Mouse (Mus musculus): ENCODE measurements around the gene Atp2b1. TPM values are rescaled to one million over a fixed set of nuclear protein-coding genes. Genes with fewer than 3 reads are reported as not detected.

Gene Atp2b1
- polyA plus RNA-seq, 1 experiment, result 14.9 TPM

DNA sequence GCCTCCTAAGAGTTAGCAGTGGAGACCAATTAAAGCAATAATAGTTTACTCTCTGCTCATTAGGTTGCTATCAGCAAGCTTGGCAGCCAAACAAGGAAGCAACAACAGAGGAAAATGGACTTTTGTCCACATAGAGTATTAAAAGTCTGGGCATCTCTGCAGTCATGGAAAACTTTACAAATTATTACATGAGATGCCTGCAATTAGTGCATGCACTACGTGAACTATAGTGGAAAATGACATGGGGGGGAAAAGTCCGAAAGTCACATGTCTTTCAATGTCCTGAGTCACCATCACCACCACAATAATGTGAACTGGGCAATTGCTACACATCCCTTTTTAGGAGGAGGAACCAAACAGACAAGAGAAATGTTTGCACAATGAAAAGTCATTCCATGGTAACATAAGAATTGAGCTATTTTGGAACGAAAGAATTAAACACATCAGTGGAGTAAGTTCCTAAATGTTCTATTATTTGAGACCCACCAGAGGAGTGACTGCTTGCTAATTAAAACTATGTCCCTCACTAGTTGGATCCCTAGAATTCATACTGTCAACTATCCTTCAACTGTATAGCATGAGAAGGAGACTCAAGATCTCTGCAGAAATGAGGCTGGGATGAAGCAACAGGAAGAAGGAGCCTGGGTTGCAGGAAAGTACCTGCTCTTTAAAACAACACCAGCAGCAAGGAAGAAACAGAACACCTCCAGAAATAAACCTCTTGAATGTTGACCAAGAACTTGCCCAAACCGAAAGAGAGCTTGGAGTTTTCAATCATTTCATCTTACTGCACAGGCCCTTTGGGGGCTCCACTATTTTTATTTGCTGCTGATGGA, 16.1 kb upstream of the Atp2b1 start:
- no peaks in the 10 kb centered on the region for H3K4me1 ChIP-seq (ENCODE audit: control insufficient read depth, insufficient read depth, insufficient read length, low read length)
- no peak overlapping the region for H3K4me3 ChIP-seq (ENCODE audit: insufficient read depth, low read depth, low read length)

GRCm38 (mm10) chr10:98901533-98901932, 12.7 kb upstream of the Atp2b1 start:
- Histone ChIP-seq H3K27ac (replicated peaks; ENCODE audit: low read depth, low read length) (no peak overlapping the region), H3K4me3 (ENCODE audit: insufficient read depth, low read depth, low read length) (no peak overlapping the region), H3K4me1 (ENCODE audit: control insufficient read depth, insufficient read depth, insufficient read length, low read length) (no peaks in the 10 kb centered on the region)

More for the DNA sequence above, 16.1 kb upstream of the Atp2b1 start:
- H3K27ac ChIP-seq (replicated peaks; ENCODE audit: low read depth, low read length), result no peak overlapping the region

GRCm38 (mm10) chr10:98905987-98906386, 8.2 kb upstream of the Atp2b1 start:
- Histone ChIP-seq H3K4me1 (ENCODE audit: control insufficient read depth, insufficient read depth, insufficient read length, low read length) (no peaks in the 10 kb centered on the region), H3K27ac (replicated peaks; ENCODE audit: low read depth, low read length) (no peak overlapping the region), H3K4me3 (ENCODE audit: insufficient read depth, low read depth, low read length) (no peak overlapping the region)

- no peak overlapping the region for H3K4me3 ChIP-seq (ENCODE audit: insufficient read depth, low read depth, low read length)
- no peaks in the 10 kb centered on the region for H3K4me1 ChIP-seq (ENCODE audit: control insufficient read depth, insufficient read depth, insufficient read length, low read length)
- no peak overlapping the region for H3K27ac ChIP-seq (replicated peaks; ENCODE audit: low read depth, low read length)
These were observed 7.2 kb upstream of the Atp2b1 start for GRCm38 (mm10) chr10:98906941-98907549.

- Histone ChIP-seq H3K4me1 (ENCODE audit: control insufficient read depth, insufficient read depth, insufficient read length, low read length) (no peaks in the 10 kb centered on the region), H3K4me3 (ENCODE audit: insufficient read depth, low read depth, low read length) (peak overlapping the region; percentile 83), H3K27ac (replicated peaks; ENCODE audit: low read depth, low read length) (peak overlapping the region; percentile 96)
These were observed 621 bp upstream of the Atp2b1 start for GRCm38 (mm10) chr10:98913610-98913960.

DNA sequence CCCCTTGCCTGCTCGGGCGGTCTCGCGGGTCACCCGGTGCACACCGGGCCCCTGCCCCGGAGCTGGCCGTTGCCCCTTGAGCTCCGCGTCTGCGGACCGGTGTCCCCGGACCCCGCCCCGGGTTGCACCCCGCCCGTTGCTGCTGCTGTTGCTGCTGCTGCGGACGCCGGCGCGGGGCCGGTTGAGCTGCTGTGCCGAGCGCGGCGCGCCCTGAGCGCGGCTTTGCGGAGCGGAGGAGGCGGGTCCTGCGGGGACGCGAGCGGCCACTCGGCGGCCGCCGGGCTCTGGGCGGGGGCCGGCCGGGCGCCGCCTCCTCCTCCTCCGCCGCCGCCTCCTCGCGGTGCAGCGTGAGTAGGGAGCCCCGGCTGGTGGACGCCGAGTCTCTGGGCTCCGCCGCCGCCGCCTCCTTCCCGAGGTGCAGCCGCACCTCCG, 620 bp downstream of the Atp2b1 start:
- Histone ChIP-seq H3K4me3 (ENCODE audit: insufficient read depth, low read depth, low read length) (peak overlapping the region; percentile 99), H3K27ac (replicated peaks; ENCODE audit: low read depth, low read length) (peak overlapping the region; percentile 93), H3K4me1 (ENCODE audit: control insufficient read depth, insufficient read depth, insufficient read length, low read length) (no peaks in the 10 kb centered on the region)

DNA sequence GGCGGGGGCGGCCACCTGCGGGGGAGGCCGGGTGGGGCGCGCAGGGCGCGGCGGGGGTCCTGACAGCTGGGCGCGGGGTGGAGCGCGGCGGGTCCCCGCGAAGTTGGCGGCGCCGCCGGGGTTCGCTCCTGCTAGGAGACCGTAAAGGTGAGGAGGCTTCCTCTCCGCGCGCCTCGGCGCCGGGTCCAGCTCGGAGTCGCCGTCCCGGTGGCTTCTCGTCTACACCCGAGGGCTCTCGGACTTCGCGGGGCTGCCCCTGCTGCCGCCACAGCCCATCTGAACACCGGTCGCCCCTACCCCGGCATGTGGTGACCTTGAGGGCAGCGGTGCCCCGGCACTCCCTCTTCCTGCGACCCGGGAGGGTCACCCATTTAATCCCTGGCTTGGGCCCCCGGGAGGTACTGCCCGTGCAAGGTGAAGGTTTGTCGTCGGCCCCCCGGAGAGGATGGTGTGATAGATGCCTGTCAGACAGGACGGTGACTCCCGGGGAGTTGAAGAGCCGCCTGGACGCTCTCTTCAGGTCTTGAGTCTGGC, 1.3 kb downstream of the Atp2b1 start:
- H3K4me1 ChIP-seq (ENCODE audit: control insufficient read depth, insufficient read depth, insufficient read length, low read length), result no peaks in the 10 kb centered on the region
- H3K4me3 ChIP-seq (ENCODE audit: insufficient read depth, low read depth, low read length), result peak overlapping the region; percentile 99
- H3K27ac ChIP-seq (replicated peaks; ENCODE audit: low read depth, low read length), result peak overlapping the region; percentile 77; the same call in 1 of the 2 replicates

- Histone ChIP-seq H3K4me3 (ENCODE audit: insufficient read depth, low read depth, low read length) (peak overlapping the region; percentile 99), H3K27ac (replicated peaks; ENCODE audit: low read depth, low read length) (no peak overlapping the region), H3K4me1 (ENCODE audit: control insufficient read depth, insufficient read depth, insufficient read length, low read length) (no peaks in the 10 kb centered on the region)
These were observed 2.0 kb downstream of the Atp2b1 start for GRCm38 (mm10) chr10:98916011-98916780.

- Histone ChIP-seq H3K27ac (replicated peaks; ENCODE audit: low read depth, low read length) (no peak overlapping the region), H3K4me3 (ENCODE audit: insufficient read depth, low read depth, low read length) (peak overlapping the region; percentile 99; the same call in 1 of the 2 replicates), H3K4me1 (ENCODE audit: control insufficient read depth, insufficient read depth, insufficient read length, low read length) (no peaks in the 10 kb centered on the region)
These were observed 2.7 kb downstream of the Atp2b1 start for GRCm38 (mm10) chr10:98916781-98917340.

GRCm38 (mm10) chr10:98925081-98925480, 10.9 kb downstream of the Atp2b1 start:
- Histone ChIP-seq H3K4me3 (ENCODE audit: insufficient read depth, low read depth, low read length) (no peak overlapping the region), H3K4me1 (ENCODE audit: control insufficient read depth, insufficient read depth, insufficient read length, low read length) (peaks cover 3% of the 10 kb centered on the region), H3K27ac (replicated peaks; ENCODE audit: low read depth, low read length) (no peak overlapping the region)

GRCm38 (mm10) chr10:98926991-98927390, 12.8 kb downstream of the Atp2b1 start:
- H3K4me3 ChIP-seq (ENCODE audit: insufficient read depth, low read depth, low read length), result no peak overlapping the region
- H3K27ac ChIP-seq (replicated peaks; ENCODE audit: low read depth, low read length), result no peak overlapping the region
- H3K4me1 ChIP-seq (ENCODE audit: control insufficient read depth, insufficient read depth, insufficient read length, low read length), result peaks cover 5% of the 10 kb centered on the region

DNA sequence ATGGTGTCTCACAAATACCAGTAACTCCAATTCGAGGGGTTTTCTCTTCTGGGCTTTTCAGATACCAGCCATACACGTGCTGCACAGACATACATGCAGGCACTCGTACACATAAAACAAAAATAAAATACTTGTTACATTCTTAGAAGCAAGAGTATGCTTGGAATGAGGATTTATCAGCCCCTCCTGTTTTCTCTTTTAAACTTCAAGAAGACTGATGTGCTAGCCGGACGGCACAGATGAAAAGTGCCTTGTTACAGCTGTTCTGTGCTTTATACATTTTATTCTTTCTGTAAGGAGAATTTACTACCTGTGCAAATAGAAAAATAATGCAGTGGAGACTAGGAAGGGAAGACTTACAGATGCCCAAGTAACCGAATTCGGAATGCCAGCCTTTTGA, 15.2 kb downstream of the Atp2b1 start:
- no peak overlapping the region for H3K27ac ChIP-seq (replicated peaks; ENCODE audit: low read depth, low read length)
- no peak overlapping the region for H3K4me3 ChIP-seq (ENCODE audit: insufficient read depth, low read depth, low read length)
- peaks cover 5% of the 10 kb centered on the region for H3K4me1 ChIP-seq (ENCODE audit: control insufficient read depth, insufficient read depth, insufficient read length, low read length)

DNA sequence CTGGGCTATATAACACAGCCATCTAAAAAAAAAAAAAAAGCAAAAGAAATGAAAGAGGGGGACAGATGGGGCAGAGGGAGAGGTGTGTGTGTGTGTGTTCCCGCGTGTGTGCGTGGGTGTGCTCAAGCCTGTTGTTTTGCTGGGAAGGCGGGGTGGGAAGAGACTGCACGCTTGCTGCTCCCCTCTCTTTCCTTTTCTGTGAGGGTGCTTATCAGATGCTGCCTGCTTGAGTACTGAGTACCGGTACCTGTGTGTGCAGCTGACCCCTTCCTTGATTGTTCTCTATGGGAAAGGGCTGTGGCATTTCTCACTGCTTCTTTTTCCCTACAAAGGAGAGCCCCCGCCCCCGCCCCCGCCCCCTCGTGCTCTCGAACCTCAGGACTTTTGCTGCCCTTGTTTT, 15.9 kb downstream of the Atp2b1 start:
- no peak overlapping the region for H3K4me3 ChIP-seq (ENCODE audit: insufficient read depth, low read depth, low read length)
- no peak overlapping the region for H3K27ac ChIP-seq (replicated peaks; ENCODE audit: low read depth, low read length)

GRCm38 (mm10) chr10:98940137-98940536, 25.9 kb downstream of the Atp2b1 start:
- peaks cover 8% of the 10 kb centered on the region; the same call in 1 of the 2 replicates for H3K4me1 ChIP-seq (ENCODE audit: control insufficient read depth, insufficient read depth, insufficient read length, low read length)
- no peak overlapping the region for H3K4me3 ChIP-seq (ENCODE audit: insufficient read depth, low read depth, low read length)

More for the DNA sequence above, 15.9 kb downstream of the Atp2b1 start:
- H3K4me1 ChIP-seq (ENCODE audit: control insufficient read depth, insufficient read depth, insufficient read length, low read length), result peaks cover 5% of the 10 kb centered on the region

GRCm38 (mm10) chr10:98940799-98941198, 26.6 kb downstream of the Atp2b1 start:
- H3K4me3 ChIP-seq (ENCODE audit: insufficient read depth, low read depth, low read length), result no peak overlapping the region
- peaks cover 8% of the 10 kb centered on the region; the same call in 1 of the 2 replicates for H3K4me1 ChIP-seq (ENCODE audit: control insufficient read depth, insufficient read depth, insufficient read length, low read length)
- H3K27ac ChIP-seq (replicated peaks; ENCODE audit: low read depth, low read length), result no peak overlapping the region

More at GRCm38 (mm10) chr10:98940137-98940536, 25.9 kb downstream of the Atp2b1 start:
- H3K27ac ChIP-seq (replicated peaks; ENCODE audit: low read depth, low read length), result no peak overlapping the region
